In genomic region chrX:155622961-155623599, GRCm38 (mm10) we compare ENCODE assay signal across 7 mouse cellular contexts. TPM values are rescaled to one million over a fixed set of nuclear protein-coding genes. Genes with fewer than 3 reads are reported as not detected.
DNase-seq lines count a peak whose midpoint lies in the region; ATAC-seq and TF ChIP-seq lines count a peak whose summit lies in the region.

No protein-coding gene starts in this region.

- TF ChIP-seq POLR2A in limb, embryonic 14.5 days (IDR thresholded peaks at IDR 0.05; ENCODE audit: borderline replicate concordance, extremely low read depth, insufficient read depth, insufficient read length) = no peak

- H3K9me3 ChIP-seq in hindbrain, embryonic 14.5 days (ENCODE audit: control insufficient read depth, low read length) = no peaks in the 10 kb centered on the region
- H3K9me3 ChIP-seq in limb, embryonic 14.5 days (ENCODE audit: control insufficient read depth, low read length) = no peaks in the 10 kb centered on the region
- H3K9me3 ChIP-seq in neural tube, embryonic 15.5 days (replicated peaks) = no peaks in the 10 kb centered on the region

- H3K36me3 ChIP-seq in hindbrain, embryonic 14.5 days (replicated peaks; ENCODE audit: control insufficient read depth, insufficient read depth) = no peaks in the 10 kb centered on the region
- H3K36me3 ChIP-seq in limb, embryonic 14.5 days (ENCODE audit: control insufficient read depth, insufficient read depth, low read length) = no peaks in the 10 kb centered on the region
- no peaks in the 10 kb centered on the region for H3K36me3 ChIP-seq in neural tube, embryonic 15.5 days

- 22% methylated on average over 23 of the region's 69 CpGs for WGBS in hindbrain, embryonic 14.5 days
- 27% methylated on average over 15 of the region's 69 CpGs for WGBS in limb, embryonic 14.5 days
- WGBS in neural tube, embryonic 15.5 days = 20% methylated on average over 22 of the region's 69 CpGs

- DNase-seq in urinary bladder, adult 2 months (ENCODE audit: low spot score) = peak; percentile 20
- DNase-seq in urinary bladder, adult 18-20 months (ENCODE audit: low spot score in 2 of 2) = no peak
- peak; percentile 40 to 53 for DNase-seq in cerebellum, postnatal 36 days
- peak; percentile 25 for DNase-seq in hindbrain, embryonic 14.5 days (ENCODE audit: low spot score)
- no peak for DNase-seq in limb, embryonic 14.5 days (ENCODE audit: low spot score)
- DNase-seq in spleen, postnatal 14 days (ENCODE audit: low spot score in 2 of 2) = no peak

- peak overlapping the region; percentile 68 for H3K4me2 ChIP-seq in hindbrain, embryonic 14.5 days (replicated peaks)
- H3K4me2 ChIP-seq in limb, embryonic 14.5 days (replicated peaks; ENCODE audit: low read depth, low read length, severe bottlenecking) = peak overlapping the region; percentile 84
- H3K4me2 ChIP-seq in neural tube, embryonic 15.5 days = peak overlapping the region; percentile 70

- peak overlapping the region; percentile 57 for H3K4me3 ChIP-seq in hindbrain, embryonic 14.5 days (replicated peaks; ENCODE audit: low read length)
- H3K4me3 ChIP-seq in limb, embryonic 14.5 days (replicated peaks; ENCODE audit: low read length) = peak overlapping the region; percentile 43
- H3K4me3 ChIP-seq in neural tube, embryonic 15.5 days (replicated peaks) = peak overlapping the region; percentile 55

- ATAC-seq in hindbrain, embryonic 14.5 days (ENCODE audit: low FRiP score) = peak; percentile 77
- 0 out of 2 replicates have a peak, but pooled peaks have one; percentile 26 for ATAC-seq in limb, embryonic 14.5 days (ENCODE audit: low FRiP score, low read depth)
- ATAC-seq in neural tube, embryonic 15.5 days (ENCODE audit: low FRiP score) = peak; percentile 82

- H3K27me3 ChIP-seq in hindbrain, embryonic 14.5 days (ENCODE audit: control insufficient read depth, insufficient read depth, low read length) = no peaks in the 10 kb centered on the region
- H3K27me3 ChIP-seq in limb, embryonic 14.5 days (ENCODE audit: control insufficient read depth, insufficient read depth, low read length) = peaks cover 48% of the 10 kb centered on the region
- H3K27me3 ChIP-seq in neural tube, embryonic 15.5 days (replicated peaks) = no peaks in the 10 kb centered on the region

- H3K9ac ChIP-seq in hindbrain, embryonic 14.5 days = peak overlapping the region; percentile 63
- peak overlapping the region; percentile 16; the same call in 1 of the 2 replicates for H3K9ac ChIP-seq in limb, embryonic 14.5 days (ENCODE audit: low read depth, low read length, severe bottlenecking)
- H3K9ac ChIP-seq in neural tube, embryonic 15.5 days (replicated peaks) = peak overlapping the region; percentile 50

- peak overlapping the region; percentile 82 for H3K27ac ChIP-seq in hindbrain, embryonic 14.5 days
- no peak overlapping the region for H3K27ac ChIP-seq in limb, embryonic 14.5 days (replicated peaks; ENCODE audit: low read depth, low read length)
- peak overlapping the region; percentile 76 for H3K27ac ChIP-seq in neural tube, embryonic 15.5 days (replicated peaks)

- H3K4me1 ChIP-seq in hindbrain, embryonic 14.5 days (replicated peaks; ENCODE audit: control insufficient read depth, insufficient read depth, low read length) = no peaks in the 10 kb centered on the region
- H3K4me1 ChIP-seq in limb, embryonic 14.5 days (ENCODE audit: control insufficient read depth, insufficient read depth, low read length) = no peaks in the 10 kb centered on the region
- no peaks in the 10 kb centered on the region for H3K4me1 ChIP-seq in neural tube, embryonic 15.5 days

RNA-seq across cellular contexts. Expression of gene Ptchd1, which starts 0.5 kb away (rescaled TPM):
- 2.5 and 4.0 TPM in 2 replicates for polyA plus RNA-seq in urinary bladder, adult 2 months (2012; rRNA removed)
- 12.0 and 17.8 TPM in 2 replicates for polyA plus RNA-seq in hindbrain, embryonic 14.5 days (2014; fragmentation: Nextera tagmentation; extraction: Ambion mirVana)
- polyA plus RNA-seq in limb, embryonic 14.5 days (2012; rRNA removed) = 0.85 and 1.1 TPM in 2 replicates
- polyA plus RNA-seq in limb, embryonic 14.5 days (2014; fragmentation: Nextera tagmentation; extraction: Ambion mirVana) = 2.3 and 3.3 TPM in 2 replicates
- 11.8 and 14.4 TPM in 2 replicates for polyA plus RNA-seq in neural tube, embryonic 15.5 days (2015; fragmentation: Nextera tagmentation; extraction: Ambion mirVana)

RNA-seq across cellular contexts. Expression of gene Gm15155, which starts 1.5 kb away (rescaled TPM):
- 0.27 TPM in 1 of 2 replicates, not detected in the other for polyA plus RNA-seq in urinary bladder, adult 2 months (2012; rRNA removed)
- polyA plus RNA-seq in hindbrain, embryonic 14.5 days (2014; fragmentation: Nextera tagmentation; extraction: Ambion mirVana) = 0.61 TPM in 1 of 2 replicates, not detected in the other
- polyA plus RNA-seq in limb, embryonic 14.5 days (2012; rRNA removed) = not detected in 2 replicates
- polyA plus RNA-seq in limb, embryonic 14.5 days (2014; fragmentation: Nextera tagmentation; extraction: Ambion mirVana) = not detected in 2 replicates
- 0.57 and 0.95 TPM in 2 replicates for polyA plus RNA-seq in neural tube, embryonic 15.5 days (2015; fragmentation: Nextera tagmentation; extraction: Ambion mirVana)

Comparison
In these comparisons a context has a peak if more than half of its experiments do, and no peak if none do; other contexts are left out.
1. DNase-seq: peak in urinary bladder, adult 2 months (single experiment), cerebellum, postnatal 36 days (2 of 2) and hindbrain, embryonic 14.5 days (single experiment); none in urinary bladder, adult 18-20 months (0 of 2), limb, embryonic 14.5 days (single experiment) and spleen, postnatal 14 days (0 of 2).
2. ATAC-seq: peak in every context shown above with its lines; median percentile 82 in neural tube, embryonic 15.5 days; 77 in hindbrain, embryonic 14.5 days; 26 in limb, embryonic 14.5 days.
3. Peak in every context shown above with its lines, with median percentiles within 50 percentile points of each other: H3K4me2 ChIP-seq, H3K4me3 ChIP-seq and H3K9ac ChIP-seq.